Mouse (Mus musculus) CH12.LX (cell line): ENCODE measurements around the gene Bphl. TPM values are rescaled to one million over a fixed set of nuclear protein-coding genes. Genes with fewer than 3 reads are reported as not detected.

Experiments
- DNase-seq: peaks from one replicate; pipeline ENCODE4 v3.0.0-alpha.2; 2013; ENCODE audit errors: extremely low read depth
- H3K27ac ChIP-seq: 2 replicates; pipeline ENCODE4 v1.5.1; 2012; ENCODE audit warnings: low read depth, mild to moderate bottlenecking, control low read depth, moderate library complexity; ENCODE audit not compliant: insufficient read depth
- H3K27me3 ChIP-seq: replicated peaks from 2 replicates; pipeline ENCODE3; 2012; ENCODE audit warnings: inconsistent platforms
- H3K36me3 ChIP-seq, 2 experiments: replicated peaks in 1 of 2; 2 replicates each; pipeline versions ENCODE3 to v1.6.1; 2012; ENCODE audit warnings: inconsistent platforms in 1 of 2, low read length in 1 of 2, mild to moderate bottlenecking in 1 of 2, mixed read lengths in 1 of 2, moderate library complexity in 1 of 2; ENCODE audit not compliant: control insufficient read depth in 1 of 2, insufficient read depth in 1 of 2
- H3K4me1 ChIP-seq, 2 experiments: 2 replicates each; pipeline ENCODE4 v1.6.1; 2012; ENCODE audit warnings: inconsistent platforms in 1 of 2, moderate library complexity in 1 of 2; ENCODE audit not compliant: insufficient read depth in 2 of 2, control insufficient read depth in 1 of 2
- H3K4me2 ChIP-seq: 2 replicates; pipeline ENCODE4 v1.6.1; 2012; ENCODE audit warnings: low read depth, mild to moderate bottlenecking, control low read depth; ENCODE audit not compliant: poor library complexity, insufficient read depth, severe bottlenecking
- H3K4me3 ChIP-seq, 3 experiments: fragments of 150-350 bp in 1 of 3; sonication (generic) in 1 of 3; replicated peaks in 1 of 3; 2 replicates each; pipeline versions ENCODE3 to v1.5.1; 2011 to 2012; ENCODE audit warnings: low read depth in 2 of 3, low read length in 2 of 3, mild to moderate bottlenecking in 2 of 3, moderate library complexity in 2 of 3, control low read depth in 1 of 3, improper control_type of control experiment in 1 of 3, inconsistent platforms in 1 of 3, mixed read lengths in 1 of 3; ENCODE audit not compliant: poor library complexity in 1 of 3
- H3K79me2 ChIP-seq: replicated peaks from 2 replicates; pipeline ENCODE4 v1.6.1; 2012; ENCODE audit warnings: mild to moderate bottlenecking, moderate library complexity; ENCODE audit not compliant: control insufficient read depth, poor library complexity, insufficient read depth, severe bottlenecking; ENCODE audit errors: extremely low read depth
- H3K9ac ChIP-seq: 2 replicates; pipeline ENCODE4 v1.6.1; 2012; ENCODE audit warnings: low read depth, mild to moderate bottlenecking, control low read depth, moderate library complexity; ENCODE audit not compliant: insufficient read depth
- H3K9me3 ChIP-seq: replicated peaks from 2 replicates; pipeline ENCODE3; 2012; ENCODE audit warnings: low read length, inconsistent platforms, mixed read lengths
- CHD2 ChIP-seq: IDR thresholded peaks from 2 replicates; pipeline ENCODE4 v1.6.1; 2011; ENCODE audit warnings: low read length, improper control_type of control experiment
- CTCF ChIP-seq, 2 experiments: IDR thresholded peaks in 1 of 2; conservative IDR thresholded peaks in 1 of 2; 2 replicates each; pipeline ENCODE4 v1.5.1; 2011 to 2012; ENCODE audit warnings: low read depth in 2 of 2, low read length in 2 of 2, improper control_type of control experiment in 1 of 2, inconsistent platforms in 1 of 2, mild to moderate bottlenecking in 1 of 2, moderate library complexity in 1 of 2
- E2F4 ChIP-seq: IDR thresholded peaks from 2 replicates; pipeline ENCODE4 v1.6.1; 2011; ENCODE audit warnings: low read depth, low read length, improper control_type of control experiment; ENCODE audit not compliant: insufficient replicate concordance
- ETS1 ChIP-seq: conservative IDR thresholded peaks from 2 replicates; pipeline ENCODE4 v1.6.1; 2012; ENCODE audit warnings: low read depth, mild to moderate bottlenecking, inconsistent platforms, low read length, improper control_type of control experiment, moderate library complexity
- GABPA ChIP-seq: IDR thresholded peaks from 2 replicates; pipeline ENCODE4 v1.6.1; 2012; ENCODE audit warnings: low read depth, low read length, improper control_type of control experiment, inconsistent platforms; ENCODE audit not compliant: insufficient replicate concordance
- HCFC1 ChIP-seq: IDR thresholded peaks from 2 replicates; pipeline ENCODE4 v1.6.1; 2012; ENCODE audit warnings: low read depth, mild to moderate bottlenecking, inconsistent platforms, low read length, improper control_type of control experiment
- JUN ChIP-seq: IDR thresholded peaks from 2 replicates; pipeline ENCODE4 v1.6.1; 2011; ENCODE audit warnings: low read depth, mild to moderate bottlenecking, low read length, improper control_type of control experiment, moderate library complexity; ENCODE audit not compliant: insufficient read depth
- JUND ChIP-seq: conservative IDR thresholded peaks from 2 replicates; pipeline ENCODE4 v1.6.1; 2011; ENCODE audit warnings: low read depth, low read length, improper control_type of control experiment
- MAFK ChIP-seq: IDR thresholded peaks from 2 replicates; pipeline ENCODE4 v1.6.1; 2011; ENCODE audit warnings: low read length, improper control_type of control experiment; ENCODE audit not compliant: insufficient replicate concordance
- MAX ChIP-seq: IDR thresholded peaks from 2 replicates; pipeline ENCODE4 v1.6.1; 2011; ENCODE audit warnings: low read length, improper control_type of control experiment
- MEF2A ChIP-seq: IDR thresholded peaks from 2 replicates; pipeline ENCODE4 v1.6.1; 2014; ENCODE audit warnings: low read depth, mild to moderate bottlenecking, inconsistent platforms, low read length, improper control_type of control experiment, borderline replicate concordance
- MYC ChIP-seq: IDR thresholded peaks from 2 replicates; pipeline ENCODE4 v1.6.1; 2011; ENCODE audit warnings: low read depth, mild to moderate bottlenecking, improper control_type of control experiment, low read length
- NELFE ChIP-seq: IDR thresholded peaks from 2 replicates; pipeline ENCODE4 v1.6.1; 2011; ENCODE audit warnings: low read depth, low read length, improper control_type of control experiment
- NRF1 ChIP-seq: IDR thresholded peaks from 2 replicates; pipeline ENCODE4 v1.6.1; 2014; ENCODE audit warnings: low read depth, mild to moderate bottlenecking, inconsistent platforms, low read length, improper control_type of control experiment, moderate library complexity
- PAX5 ChIP-seq: IDR thresholded peaks from 2 replicates; pipeline ENCODE4 v1.6.1; 2012; ENCODE audit warnings: low read length, inconsistent platforms, mixed read lengths
- POLR2A ChIP-seq: IDR thresholded peaks from 2 replicates; pipeline ENCODE4 v1.6.1; 2011; ENCODE audit warnings: low read depth, mild to moderate bottlenecking, improper control_type of control experiment, low read length
- SIN3A ChIP-seq: IDR thresholded peaks from 2 replicates; pipeline ENCODE4 v1.6.1; 2012; ENCODE audit warnings: low read length, improper control_type of control experiment, inconsistent platforms
- TBP ChIP-seq: conservative IDR thresholded peaks from 2 replicates; pipeline ENCODE4 v1.6.1; 2011; ENCODE audit warnings: low read depth, low read length, improper control_type of control experiment
- UBTF ChIP-seq: IDR thresholded peaks from 2 replicates; pipeline ENCODE4 v1.6.1; 2012; ENCODE audit warnings: low read depth, mild to moderate bottlenecking, inconsistent platforms, low read length, improper control_type of control experiment, moderate library complexity
- USF1 ChIP-seq: IDR thresholded peaks from 2 replicates; pipeline ENCODE4 v1.6.1; 2014; ENCODE audit warnings: low read depth, mild to moderate bottlenecking, inconsistent platforms, low read length, improper control_type of control experiment
- USF2 ChIP-seq: conservative IDR thresholded peaks from 2 replicates; pipeline ENCODE4 v1.6.1; 2011; ENCODE audit warnings: low read depth, low read length, improper control_type of control experiment
- ZC3H11A ChIP-seq: IDR thresholded peaks from 2 replicates; pipeline ENCODE4 v1.6.1; 2012; ENCODE audit warnings: low read depth, mild to moderate bottlenecking, inconsistent platforms, low read length, improper control_type of control experiment
- ZKSCAN1 ChIP-seq: IDR thresholded peaks from 2 replicates; pipeline ENCODE4 v1.6.1; 2012; ENCODE audit warnings: low read depth, inconsistent platforms, low read length, improper control_type of control experiment, borderline replicate concordance
- ZNF384 ChIP-seq: IDR thresholded peaks from 2 replicates; pipeline ENCODE4 v1.6.1; 2012; ENCODE audit warnings: low read depth, low read length, improper control_type of control experiment, inconsistent platforms
- dilution Hi-C: fragments of 300-500 bp; cut with MboI; formaldehyde crosslinking; loops from 2 replicates; pipeline ENCODE4 v1.14.3; 2020; ENCODE audit warnings: low sequenced_read_pairs; ENCODE audit not compliant: extremely low pct_unique_long_range_greater_than_20kb, extremely low pct_ligation_motif_present
- in situ Hi-C: fragments of 300-500 bp; cut with MboI; formaldehyde crosslinking; loops from 3 replicates; pipeline ENCODE4 v1.14.3; 2019; ENCODE audit warnings: low sequenced_read_pairs, low pct_ligation_motif_present, low pct_unique_long_range_greater_than_20kb, mixed read lengths
- polyA plus RNA-seq: library from polyadenylated mRNA; unstranded; fragments of >175 nt; gene quantifications from 2 replicates; pipeline ENCODE4 v1.2.1, GENCODE M21; 2012; ENCODE audit warnings: low read depth; ENCODE audit not compliant: insufficient read length
- total RNA-seq, 2 experiments: library from RNA; depleted of rRNA; stranded (reverse); fragments of 300-350 nt in 1 of 2; fragments of >200 nt in 1 of 2; gene quantifications; 2 replicates each; pipeline ENCODE4 v1.2.3; 2012 to 2014

Gene Bphl
- total and polyA plus RNA-seq, 3 experiments = 18.1 to 41.3 (median 35.3) TPM

- dilution Hi-C loops = no loop called here
- H3K9ac ChIP-seq = no peak overlapping the region
- DNase-seq = no peak
- H3K27me3 ChIP-seq = no peaks in the 10 kb centered on the region
- H3K4me2 ChIP-seq = no peak overlapping the region
- H3K4me1 ChIP-seq = no peaks in the 10 kb centered on the region
- no peaks in the 10 kb centered on the region for H3K79me2 ChIP-seq
- no peak overlapping the region for H3K27ac ChIP-seq
- TF ChIP-seq USF1 (no peak), JUND (no peak), PAX5 (no peak), MAFK (no peak), ETS1 (no peak), NRF1 (no peak), TBP (no peak), UBTF (no peak), SIN3A (no peak), ZKSCAN1 (no peak), JUN (no peak), NELFE (no peak), HCFC1 (no peak), USF2 (no peak), ZC3H11A (no peak), MEF2A (no peak), MYC (no peak), ZNF384 (no peak), E2F4 (no peak)
- TF ChIP-seq, all 38 proteins: peak for 0
- Histone ChIP-seq H3K9me3 (peaks cover 5% of the 10 kb centered on the region), H3K4me3 (no peak overlapping the region), H3K36me3 (peaks cover 4 to 44% of the 10 kb centered on the region in 2 experiments)
- in situ Hi-C loops = no loop called here
These were observed 22.7 kb downstream of the Bphl start for GRCm38 (mm10) chr13:34060061-34060460.

GRCm38 (mm10) chr13:34062466-34062865 lies 25.1 kb downstream of the Bphl start:
- no peak for DNase-seq
- Histone ChIP-seq H3K79me2 (no peaks in the 10 kb centered on the region), H3K36me3 (peaks cover 2 to 32% of the 10 kb centered on the region in 2 experiments), H3K4me1 (no peaks in the 10 kb centered on the region), H3K9ac (no peak overlapping the region), H3K27me3 (no peaks in the 10 kb centered on the region), H3K9me3 (no peaks in the 10 kb centered on the region), H3K4me3 (no peak overlapping the region), H3K4me2 (no peak overlapping the region), H3K27ac (no peak overlapping the region)
- in situ Hi-C loops (no loop called here), dilution Hi-C loops (no loop called here)
- TF ChIP-seq MAX (no peak), CTCF (conservative IDR thresholded peaks at IDR 0.05 in 1 of 2, IDR thresholded peaks at IDR 0.05 in 1 of 2; ENCODE audit: low read depth in 2 of 2, low read length in 2 of 2) (no peak), E2F4 (no peak), NELFE (no peak), CHD2 (no peak), MYC (no peak), GABPA (no peak), ZC3H11A (no peak), POLR2A (no peak)
